Mouse (Mus musculus) hindbrain, embryonic 11.5 days (tissue): ENCODE results near the gene Cd47. TPM values are rescaled to one million over a fixed set of nuclear protein-coding genes. Genes with fewer than 3 reads are reported as not detected.

ENCODE experiments used
- ATAC-seq: fragments of 200-750 bp; cut with Nextera tagmentation; 2 replicates; pipeline ENCODE4 v1.8.0; 2017; ENCODE audit warnings: mild to moderate bottlenecking, moderate TSS enrichment, moderate library complexity; ENCODE audit not compliant: low FRiP score
- DNase-seq: peaks from one replicate; pipeline ENCODE4 v3.0.0-alpha.2; 2015; ENCODE audit warnings: low spot score
- H3K27ac ChIP-seq: fragments of 300-500 bp; sonication (generic); 2 replicates; pipeline ENCODE4 v1.5.1; 2014; ENCODE audit warnings: mild to moderate bottlenecking, low read depth, low read length
- H3K27me3 ChIP-seq: fragments of 300-500 bp; sonication (generic); 2 replicates; pipeline ENCODE4 v1.6.1; 2014; ENCODE audit warnings: mild to moderate bottlenecking, low read length, moderate library complexity, mixed read lengths; ENCODE audit not compliant: control insufficient read depth, insufficient read depth
- H3K36me3 ChIP-seq: fragments of 300-500 bp; sonication (generic); 2 replicates; pipeline ENCODE4 v1.6.1; 2014; ENCODE audit warnings: mild to moderate bottlenecking, low read length, moderate library complexity, mixed read lengths; ENCODE audit not compliant: control insufficient read depth, insufficient read depth
- H3K4me1 ChIP-seq: fragments of 300-500 bp; sonication (generic); replicated peaks from 2 replicates; pipeline ENCODE4 v1.6.1; 2014; ENCODE audit warnings: low read length, mixed read lengths; ENCODE audit not compliant: control insufficient read depth, insufficient read depth
- H3K4me2 ChIP-seq: fragments of 300-500 bp; sonication (generic); replicated peaks from 2 replicates; pipeline ENCODE4 v1.6.1; 2014; ENCODE audit warnings: mild to moderate bottlenecking, low read depth, low read length
- H3K4me3 ChIP-seq: fragments of 300-500 bp; sonication (generic); 2 replicates; pipeline ENCODE4 v1.5.1; 2014; ENCODE audit warnings: low read depth, low read length
- H3K9ac ChIP-seq: fragments of 300-500 bp; sonication (generic); 2 replicates; pipeline ENCODE4 v1.6.1; 2014; ENCODE audit warnings: low read depth, low read length
- H3K9me3 ChIP-seq: fragments of 300-500 bp; sonication (generic); 2 replicates; pipeline ENCODE4 v1.6.1; 2016; ENCODE audit warnings: low read length; ENCODE audit not compliant: control insufficient read depth
- WGBS: fragments of 180-500 bp; shearing (Covaris S2); extraction: QIAGEN DNeasy Blood & Tissue Kit; methylation state at CpG from one replicate; pipeline ENCODE4 v1.1.7; 2014; 5-methylcytosine and 5-hydroxymethylcytosine counted together
- polyA plus RNA-seq: library from polyadenylated mRNA; unstranded; fragments of >200 nt; fragmentation: Nextera tagmentation; extraction: Ambion mirVana; gene quantifications from 2 replicates; pipeline ENCODE4 v1.2.1, GENCODE M21; 2014

The Cd47 gene
- 76.5 and 83.4 TPM in 2 replicates for polyA plus RNA-seq

GRCm38 (mm10) chr16:49799597-49800561 is at the start of gene Cd47:
Gene Cd47, plus strand, starts transcription at chr16:49800533.
- Histone ChIP-seq H3K36me3 (no peaks in the 10 kb centered on the region), H3K9me3 (no peaks in the 10 kb centered on the region), H3K4me3 (no peak within 1 kb of the TSS), H3K9ac (no peak within 1 kb of the TSS), H3K27me3 (no peaks in the 10 kb centered on the region), H3K4me1 (no peaks in the 10 kb centered on the region), H3K27ac (no peak within 1 kb of the TSS), H3K4me2 (no peak within 1 kb of the TSS)
- ATAC-seq, result no peak
- WGBS, result 89% methylated on average over 10 of the region's 10 CpGs
- no peak for DNase-seq

DNA sequence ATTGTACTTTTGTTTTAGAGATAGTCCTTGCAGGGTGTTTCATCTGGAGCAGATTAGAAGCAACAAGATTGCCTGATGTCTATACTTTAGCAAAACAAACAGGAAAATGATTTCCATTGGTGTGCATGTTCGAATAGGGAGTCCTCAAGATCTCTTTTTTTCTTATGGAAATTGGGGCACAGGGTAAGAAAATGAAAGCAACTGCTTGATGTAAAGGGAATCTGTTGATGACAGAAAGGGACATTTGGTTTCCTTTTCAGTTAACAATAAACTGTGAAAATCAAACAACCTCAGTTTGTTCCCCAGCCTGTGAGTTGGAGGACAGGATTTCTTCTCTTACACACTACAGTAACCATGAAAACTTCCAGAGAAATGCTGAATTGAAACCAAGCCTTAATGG is 47.4 kb upstream of the Cd47 start:
- no peaks in the 10 kb centered on the region for H3K9me3 ChIP-seq
- H3K9ac ChIP-seq, result no peak overlapping the region
- ATAC-seq, result no peak
- no peaks in the 10 kb centered on the region for H3K27me3 ChIP-seq
- H3K4me3 ChIP-seq, result no peak overlapping the region
- 54% methylated on average over 1 of the region's 1 CpGs for WGBS
- H3K4me2 ChIP-seq, result no peak overlapping the region
- 0 out of 2 replicates have a peak overlapping the region, but pooled peaks have one; percentile 33 for H3K27ac ChIP-seq
- no peaks in the 10 kb centered on the region for H3K36me3 ChIP-seq
- no peaks in the 10 kb centered on the region for H3K4me1 ChIP-seq
- no peak for DNase-seq

DNA sequence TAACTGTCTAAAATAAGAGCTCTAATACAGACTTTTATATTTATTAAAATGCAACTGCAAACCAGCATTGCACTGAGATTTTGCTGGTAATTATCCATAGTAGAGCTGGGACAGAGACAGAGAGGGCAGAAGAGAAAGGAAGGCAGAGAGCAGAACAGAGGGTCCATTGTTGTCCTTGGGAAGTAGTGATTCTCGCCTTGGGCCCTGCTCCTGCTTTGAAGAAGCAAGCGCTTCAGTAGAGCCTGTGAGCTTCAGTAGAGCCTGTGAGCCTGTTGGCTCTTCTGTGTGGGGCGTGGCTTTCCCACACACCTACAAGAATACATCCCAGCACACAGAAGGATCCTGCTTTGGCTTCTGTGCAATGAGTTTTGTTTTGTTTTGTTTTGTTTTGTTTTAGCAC is 47.0 kb upstream of the Cd47 start:
- no peak overlapping the region for H3K4me3 ChIP-seq
- H3K4me1 ChIP-seq, result no peaks in the 10 kb centered on the region
- no peaks in the 10 kb centered on the region for H3K9me3 ChIP-seq
- peak overlapping the region; percentile 33; the same call in 1 of the 2 replicates for H3K27ac ChIP-seq
- H3K9ac ChIP-seq, result no peak overlapping the region
- H3K36me3 ChIP-seq, result no peaks in the 10 kb centered on the region
- no peak overlapping the region for H3K4me2 ChIP-seq
- ATAC-seq, result peak; percentile 85
- peak; percentile 23 for DNase-seq
- 52% methylated on average over 3 of the region's 3 CpGs for WGBS
- no peaks in the 10 kb centered on the region for H3K27me3 ChIP-seq

DNA sequence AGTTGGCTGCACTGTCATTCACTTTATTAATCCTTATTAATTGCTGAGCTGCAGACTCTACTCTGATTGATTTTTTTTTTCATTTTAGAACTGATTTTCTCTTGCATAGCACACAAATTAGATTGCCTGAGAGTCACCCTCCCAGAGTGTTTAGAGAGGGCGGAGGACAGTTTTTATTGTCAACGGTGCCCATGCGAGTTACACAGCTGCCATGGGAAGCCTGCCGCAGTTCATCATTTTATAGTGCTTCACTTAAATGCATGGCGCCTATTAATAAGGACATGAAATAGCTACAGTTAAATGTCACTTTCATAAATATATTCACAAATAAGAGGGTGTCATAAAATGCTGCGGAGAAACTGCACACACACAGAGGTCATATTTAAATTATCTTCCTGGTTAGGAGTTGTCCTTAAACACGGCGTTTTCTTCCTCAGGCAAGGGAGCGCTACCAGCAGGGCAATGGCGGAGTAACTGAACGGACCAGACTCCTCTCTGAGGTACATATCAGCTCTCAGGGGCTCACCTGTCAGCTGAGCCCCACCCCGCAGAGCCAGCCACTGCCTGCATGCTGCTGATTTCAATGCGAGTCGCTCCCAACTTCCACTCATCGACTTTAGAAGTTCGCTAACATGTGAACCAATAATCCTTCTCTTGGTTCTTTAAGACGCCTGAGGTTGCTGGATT is 39.7 kb upstream of the Cd47 start:
- Histone ChIP-seq H3K4me3 (no peak overlapping the region), H3K4me2 (no peak overlapping the region), H3K4me1 (no peaks in the 10 kb centered on the region), H3K27me3 (no peaks in the 10 kb centered on the region), H3K27ac (no peak overlapping the region), H3K9me3 (no peaks in the 10 kb centered on the region), H3K36me3 (no peaks in the 10 kb centered on the region), H3K9ac (no peak overlapping the region)
- DNase-seq (no peak), ATAC-seq (no peak)
- WGBS, result 86% methylated on average over 17 of the region's 17 CpGs

DNA sequence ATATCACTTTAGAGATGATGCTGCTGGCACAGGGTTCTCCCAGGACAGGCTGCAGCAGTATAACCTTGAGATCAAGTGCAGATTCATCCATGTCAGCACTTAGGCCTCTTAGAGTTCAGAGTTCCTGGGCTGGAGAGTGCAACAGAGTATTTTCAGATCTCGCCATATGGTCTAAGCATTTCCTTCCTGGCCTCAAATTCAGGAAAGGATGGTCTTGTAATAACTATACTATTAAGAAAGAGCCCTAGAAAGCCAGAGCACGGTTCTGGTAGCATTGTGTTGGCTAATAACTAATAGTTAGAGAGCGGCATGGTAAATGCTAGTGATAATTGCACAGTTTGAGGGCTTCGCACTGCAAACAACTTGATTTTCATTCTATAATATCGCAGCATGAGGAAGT is 38.4 kb upstream of the Cd47 start:
- H3K4me1 ChIP-seq, result no peaks in the 10 kb centered on the region
- H3K4me3 ChIP-seq, result no peak overlapping the region
- no peak overlapping the region for H3K27ac ChIP-seq
- 96% methylated on average over 5 of the region's 5 CpGs for WGBS
- H3K9me3 ChIP-seq, result no peaks in the 10 kb centered on the region
- H3K4me2 ChIP-seq, result no peak overlapping the region
- no peaks in the 10 kb centered on the region for H3K36me3 ChIP-seq
- DNase-seq (no peak), ATAC-seq (no peak)
- no peak overlapping the region for H3K9ac ChIP-seq
- no peaks in the 10 kb centered on the region for H3K27me3 ChIP-seq

DNA sequence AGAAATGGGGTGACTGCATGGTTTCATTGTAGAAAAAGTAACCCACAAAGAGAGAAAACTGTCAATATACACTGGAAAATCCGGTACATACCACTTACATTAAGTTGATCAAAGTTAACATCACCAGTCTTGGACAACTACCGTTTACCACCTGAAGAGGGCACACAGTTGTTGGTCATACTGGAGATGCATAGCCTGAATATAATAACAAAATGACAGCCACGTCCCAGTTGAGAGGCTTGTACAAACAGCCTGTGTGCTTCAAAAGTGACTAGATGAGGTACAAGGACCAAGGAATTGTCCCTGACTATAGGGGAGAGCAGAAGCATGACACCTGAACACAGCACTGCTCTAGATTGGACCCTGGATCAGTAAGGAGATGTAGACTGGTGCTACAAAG is 34.0 kb upstream of the Cd47 start:
- Histone ChIP-seq H3K27ac (no peak overlapping the region), H3K4me3 (no peak overlapping the region), H3K4me1 (no peaks in the 10 kb centered on the region), H3K36me3 (no peaks in the 10 kb centered on the region), H3K9me3 (no peaks in the 10 kb centered on the region), H3K4me2 (no peak overlapping the region), H3K9ac (no peak overlapping the region), H3K27me3 (no peaks in the 10 kb centered on the region)
- DNase-seq, result no peak
- WGBS, result 69% methylated on average over 3 of the region's 3 CpGs
- no peak; the same call in 1 of the 2 replicates for ATAC-seq

GRCm38 (mm10) chr16:49768491-49769031 is 31.8 kb upstream of the Cd47 start:
- H3K36me3 ChIP-seq, result no peaks in the 10 kb centered on the region
- H3K9ac ChIP-seq, result no peak overlapping the region
- no peaks in the 10 kb centered on the region for H3K27me3 ChIP-seq
- H3K4me1 ChIP-seq, result no peaks in the 10 kb centered on the region
- ATAC-seq, result no peak
- no peak overlapping the region for H3K4me2 ChIP-seq
- no peak overlapping the region for H3K27ac ChIP-seq
- no peak for DNase-seq
- H3K9me3 ChIP-seq, result no peaks in the 10 kb centered on the region
- WGBS, result 81% methylated on average over 4 of the region's 4 CpGs
- no peak overlapping the region for H3K4me3 ChIP-seq

- no peak for ATAC-seq
- no peak overlapping the region for H3K4me3 ChIP-seq
Observed at GRCm38 (mm10) chr16:49769831-49770261, 30.5 kb upstream of the Cd47 start.

More at GRCm38 (mm10) chr16:49769831-49770261, 30.5 kb upstream of the Cd47 start:
- H3K4me2 ChIP-seq, result no peak overlapping the region
- H3K27me3 ChIP-seq, result no peaks in the 10 kb centered on the region
- 81% methylated on average over 2 of the region's 2 CpGs for WGBS
- H3K36me3 ChIP-seq, result no peaks in the 10 kb centered on the region
- H3K9ac ChIP-seq, result no peak overlapping the region
- no peak for DNase-seq
- no peaks in the 10 kb centered on the region for H3K9me3 ChIP-seq
- H3K27ac ChIP-seq, result no peak overlapping the region
- H3K4me1 ChIP-seq, result no peaks in the 10 kb centered on the region
